In genomic region chr7:101746559-101747334, GRCm38 (mm10) we compare ENCODE assay signal across 21 mouse cellular contexts.
A peak's percentile ranks its signal among the peaks of the same experiment; 100 is the strongest.
DNase-seq lines count a peak whose midpoint lies in the region; ATAC-seq lines count a peak whose summit lies in the region.
"Had no signal": no experiment of that assay in that cellular context is flagged by ENCODE, and none has a peak within 500 bp of the region (broad histone marks: within the 10 kb centered on the region; RNA-seq: fewer than 3 reads in every experiment).

No protein-coding gene starts in this region.

- ATAC-seq in heart, embryonic 12.5 days (ENCODE audit: insufficient number of reproducible peaks, low FRiP score): peak; percentile 61
- ATAC-seq in hindbrain, embryonic 12.5 days (ENCODE audit: low FRiP score): peak; percentile 52
- ATAC-seq in neural tube, embryonic 11.5 days (ENCODE audit: insufficient read depth, low FRiP score, low TSS enrichment): peak; percentile 63; the same call in 1 of the 2 replicates
- ATAC-seq: intestine, embryonic 16.5 days had no signal

- H3K27me3 ChIP-seq in heart, embryonic 12.5 days (replicated peaks): no peaks in the 10 kb centered on the region
- H3K27me3 ChIP-seq in hindbrain, embryonic 12.5 days: no peaks in the 10 kb centered on the region
- no peaks in the 10 kb centered on the region for H3K27me3 ChIP-seq in neural tube, embryonic 11.5 days (ENCODE audit: control insufficient read depth, insufficient read depth, low read length)
- H3K27me3 ChIP-seq: embryonic facial prominence, embryonic 15.5 days; limb, embryonic 13.5 days; midbrain, embryonic 12.5 days had no signal

- H3K9ac ChIP-seq in heart, embryonic 12.5 days: no peak overlapping the region
- H3K9ac ChIP-seq in hindbrain, embryonic 12.5 days: no peak overlapping the region
- H3K9ac ChIP-seq in neural tube, embryonic 11.5 days (ENCODE audit: low read length): no peak overlapping the region
- H3K9ac ChIP-seq: embryonic facial prominence, embryonic 15.5 days; limb, embryonic 13.5 days; liver, embryonic 14.5 days; midbrain, embryonic 12.5 days had no signal

- H3K4me1 ChIP-seq in heart, embryonic 12.5 days (replicated peaks): peaks cover 24% of the 10 kb centered on the region
- peaks cover 6% of the 10 kb centered on the region for H3K4me1 ChIP-seq in hindbrain, embryonic 12.5 days
- peaks cover 6% of the 10 kb centered on the region for H3K4me1 ChIP-seq in neural tube, embryonic 11.5 days (ENCODE audit: control insufficient read depth, insufficient read depth, low read length)

- 82% methylated on average over 12 of the region's 12 CpGs for WGBS in heart, embryonic 12.5 days
- WGBS in hindbrain, embryonic 12.5 days: 67% methylated on average over 12 of the region's 12 CpGs
- 58% methylated on average over 12 of the region's 12 CpGs for WGBS in neural tube, embryonic 11.5 days

- intact Hi-C loops in heart, postnatal 10 days (cut with DNase I): no loop called here

- H3K9me3 ChIP-seq in heart, embryonic 12.5 days (replicated peaks): no peaks in the 10 kb centered on the region
- no peaks in the 10 kb centered on the region for H3K9me3 ChIP-seq in hindbrain, embryonic 12.5 days (replicated peaks)
- no peaks in the 10 kb centered on the region for H3K9me3 ChIP-seq in neural tube, embryonic 11.5 days (ENCODE audit: control insufficient read depth, low read length)
- H3K9me3 ChIP-seq: embryonic facial prominence, embryonic 15.5 days; limb, embryonic 13.5 days; midbrain, embryonic 12.5 days had no signal

- no peak overlapping the region for H3K4me3 ChIP-seq in heart, embryonic 12.5 days
- no peak overlapping the region for H3K4me3 ChIP-seq in hindbrain, embryonic 12.5 days
- no peak overlapping the region for H3K4me3 ChIP-seq in neural tube, embryonic 11.5 days (ENCODE audit: low read depth, low read length)
- H3K4me3 ChIP-seq: embryonic facial prominence, embryonic 15.5 days; heart, adult 2 months; limb, embryonic 13.5 days; midbrain, embryonic 12.5 days had no signal

- peaks cover 4% of the 10 kb centered on the region; the same call in 1 of the 2 replicates for H3K36me3 ChIP-seq in heart, embryonic 12.5 days
- no peaks in the 10 kb centered on the region for H3K36me3 ChIP-seq in hindbrain, embryonic 12.5 days
- no peaks in the 10 kb centered on the region for H3K36me3 ChIP-seq in neural tube, embryonic 11.5 days (ENCODE audit: control insufficient read depth, insufficient read depth, low read length)
- H3K36me3 ChIP-seq: embryonic facial prominence, embryonic 15.5 days; midbrain, embryonic 12.5 days had no signal

- no peak overlapping the region for H3K4me2 ChIP-seq in heart, embryonic 12.5 days
- no peak overlapping the region for H3K4me2 ChIP-seq in hindbrain, embryonic 12.5 days (replicated peaks)
- H3K4me2 ChIP-seq in neural tube, embryonic 11.5 days (ENCODE audit: low read depth): no peak overlapping the region
- H3K4me2 ChIP-seq: embryonic facial prominence, embryonic 15.5 days; limb, embryonic 13.5 days; midbrain, embryonic 12.5 days had no signal

- DNase-seq in heart, postnatal 10 days: no peak
- peak; percentile 8 for DNase-seq in lung, postnatal 10 days
- DNase-seq in lung, postnatal 14 days: no peak
- DNase-seq in neural tube, embryonic 11.5 days (ENCODE audit: low spot score): peak; percentile 28
- no peak for DNase-seq in ovary, postnatal 36 days (ENCODE audit: low spot score)
- no peak for DNase-seq in T-cell, adult 2 months (ENCODE audit: low spot score)
- DNase-seq: adrenal gland, postnatal 10 days; cerebellum, adult 11-12 months; gastrocnemius, postnatal 10 days; heart, adult 2 months; heart, postnatal 36 days; lung, postnatal 36 days; right cerebral cortex, postnatal 25 days had no signal

- H3K27ac ChIP-seq in heart, embryonic 12.5 days (ENCODE audit: poor library complexity, severe bottlenecking): no peak overlapping the region
- H3K27ac ChIP-seq in hindbrain, embryonic 12.5 days: no peak overlapping the region
- no peak overlapping the region for H3K27ac ChIP-seq in neural tube, embryonic 11.5 days (ENCODE audit: low read depth, low read length)
- H3K27ac ChIP-seq: embryonic facial prominence, embryonic 15.5 days; heart, adult 2 months; limb, embryonic 13.5 days; liver, embryonic 14.5 days; midbrain, embryonic 12.5 days; stomach, postnatal 0 days had no signal

Comparison
In these comparisons a context has a peak if more than half of its experiments do, and no peak if none do; other contexts are left out.
1. DNase-seq: peak in lung, postnatal 10 days (single experiment) and neural tube, embryonic 11.5 days (single experiment); none in heart, postnatal 10 days (0 of 2), lung, postnatal 14 days (single experiment), ovary, postnatal 36 days (single experiment) and T-cell, adult 2 months (single experiment).
2. Peak in every context shown above with its lines, with median percentiles within 50 percentile points of each other: ATAC-seq.